Mouse (Mus musculus) cerebellum, postnatal 36 days (tissue): ENCODE results near the gene Rabgef1.
A peak's percentile ranks its signal among the peaks of the same experiment; 100 is the strongest.

Experiments used
- DNase-seq, 2 experiments: peaks; one replicate each; pipeline ENCODE4 v3.0.0; 2021 to 2022; ENCODE audit warnings: mixed read lengths in 2 of 2

The Rabgef1 gene

GRCm38 (mm10) chr5:130171956-130172601 is 481 bp downstream of the Rabgef1 start:
- DNase-seq: peak in 1 of 2 experiments; percentile 55

GRCm38 (mm10) chr5:130173012-130173411 is 1.4 kb downstream of the Rabgef1 start:
- DNase-seq: no peak

- no peak for DNase-seq
These were observed 6.3 kb downstream of the Rabgef1 start for GRCm38 (mm10) chr5:130177871-130178270.

- DNase-seq: no peak
These were observed 8.8 kb downstream of the Rabgef1 start for GRCm38 (mm10) chr5:130180362-130180761.

GRCm38 (mm10) chr5:130181740-130182540 is 10.3 kb downstream of the Rabgef1 start:
- DNase-seq: no peak

GRCm38 (mm10) chr5:130182541-130182821 is 10.9 kb downstream of the Rabgef1 start:
- no peak for DNase-seq

- DNase-seq: no peak
These were observed 12.7 kb downstream of the Rabgef1 start for GRCm38 (mm10) chr5:130184193-130184856.

GRCm38 (mm10) chr5:130185312-130185711 is 13.7 kb downstream of the Rabgef1 start:
- DNase-seq: no peak

- peak in 1 of 2 experiments; percentile 16 for DNase-seq
These were observed 15.8 kb downstream of the Rabgef1 start for GRCm38 (mm10) chr5:130187383-130187782.

GRCm38 (mm10) chr5:130190909-130191308 is 19.3 kb downstream of the Rabgef1 start:
- no peak for DNase-seq

GRCm38 (mm10) chr5:130191865-130192264 is 20.3 kb downstream of the Rabgef1 start:
- DNase-seq: no peak

- DNase-seq: no peak
These were observed 20.9 kb downstream of the Rabgef1 start for GRCm38 (mm10) chr5:130192356-130192944.

- no peak for DNase-seq
These were observed 22.2 kb downstream of the Rabgef1 start for GRCm38 (mm10) chr5:130193760-130194159.

- no peak for DNase-seq
These were observed 24.7 kb downstream of the Rabgef1 start for GRCm38 (mm10) chr5:130196307-130196706.

- no peak for DNase-seq
These were observed 25.9 kb downstream of the Rabgef1 start for GRCm38 (mm10) chr5:130197454-130197853.

GRCm38 (mm10) chr5:130197981-130198380 is 26.4 kb downstream of the Rabgef1 start:
- no peak for DNase-seq

GRCm38 (mm10) chr5:130200233-130201029 is 28.8 kb downstream of the Rabgef1 start:
- DNase-seq: no peak

GRCm38 (mm10) chr5:130203948-130204347 is 32.4 kb downstream of the Rabgef1 start:
- no peak for DNase-seq

- DNase-seq: no peak
These were observed 33.0 kb downstream of the Rabgef1 start for GRCm38 (mm10) chr5:130204560-130204959.

GRCm38 (mm10) chr5:130205441-130206023 is 33.9 kb downstream of the Rabgef1 start:
- DNase-seq: no peak

- no peak for DNase-seq
These were observed 35.7 kb downstream of the Rabgef1 start for GRCm38 (mm10) chr5:130207299-130207698.

- DNase-seq: no peak
These were observed 41.4 kb downstream of the Rabgef1 start for GRCm38 (mm10) chr5:130212956-130213355.
